ENCODE assay signal across 10 mouse cellular contexts in genomic region chr7:73394013-73394409, GRCm38 (mm10). TPM values are rescaled to one million over a fixed set of nuclear protein-coding genes. Genes with fewer than 3 reads are reported as not detected.
A peak's percentile ranks its signal among the peaks of the same experiment; 100 is the strongest.
DNase-seq lines count a peak whose midpoint lies in the region; ATAC-seq lines count a peak whose summit lies in the region.
"Had no signal": no experiment of that assay in that cellular context is flagged by ENCODE, and none has a peak within 500 bp of the region (broad histone marks: within the 10 kb centered on the region; RNA-seq: fewer than 3 reads in every experiment).

No protein-coding gene starts in this region.

- H3K36me3 ChIP-seq in kidney, embryonic 14.5 days (ENCODE audit: control insufficient read depth, insufficient read depth, low read length): no peaks in the 10 kb centered on the region
- H3K36me3 ChIP-seq in embryonic facial prominence, embryonic 12.5 days: peaks cover 7% of the 10 kb centered on the region; the same call in 1 of the 2 replicates
- H3K36me3 ChIP-seq in hindbrain, embryonic 11.5 days (ENCODE audit: control insufficient read depth, insufficient read depth, low read length): no peaks in the 10 kb centered on the region
- H3K36me3 ChIP-seq in midbrain, embryonic 12.5 days: peaks cover 14% of the 10 kb centered on the region

- no peak overlapping the region; the same call in 1 of the 2 replicates for H3K27ac ChIP-seq in kidney, embryonic 14.5 days (ENCODE audit: low read depth, low read length)
- 0 out of 2 replicates have a peak overlapping the region, but pooled peaks have one; percentile 48 for H3K27ac ChIP-seq in embryonic facial prominence, embryonic 12.5 days
- H3K27ac ChIP-seq in hindbrain, embryonic 11.5 days (ENCODE audit: low read depth, low read length): 0 out of 2 replicates have a peak overlapping the region, but pooled peaks have one; percentile 40
- H3K27ac ChIP-seq in midbrain, embryonic 12.5 days (replicated peaks): peak overlapping the region; percentile 87

- DNase-seq in kidney, postnatal 36 days: no peak
- no peak for DNase-seq in hindbrain, embryonic 11.5 days (ENCODE audit: low spot score)
- no peak for DNase-seq in layer of hippocampus, postnatal 14 days (ENCODE audit: low spot score in 2 of 2)
- DNase-seq in B cell, adult 2 months: no peak
- DNase-seq: adrenal gland, adult 8-10 months; left cerebral cortex, postnatal 4 days had no signal

- peak overlapping the region; percentile 45; the same call in 1 of the 2 replicates for H3K9ac ChIP-seq in kidney, embryonic 14.5 days (ENCODE audit: low read depth, low read length)
- H3K9ac ChIP-seq in embryonic facial prominence, embryonic 12.5 days: peak overlapping the region; percentile 34
- H3K9ac ChIP-seq in hindbrain, embryonic 11.5 days (ENCODE audit: low read depth, low read length): peak overlapping the region; percentile 49
- peak overlapping the region; percentile 97 for H3K9ac ChIP-seq in midbrain, embryonic 12.5 days (replicated peaks)

- peaks cover 33% of the 10 kb centered on the region for H3K4me1 ChIP-seq in kidney, embryonic 14.5 days (ENCODE audit: control insufficient read depth, insufficient read depth, low read length)
- peaks cover 56% of the 10 kb centered on the region for H3K4me1 ChIP-seq in embryonic facial prominence, embryonic 12.5 days
- peaks cover 29% of the 10 kb centered on the region for H3K4me1 ChIP-seq in hindbrain, embryonic 11.5 days (replicated peaks; ENCODE audit: control insufficient read depth, insufficient read depth, low read length)
- H3K4me1 ChIP-seq in midbrain, embryonic 12.5 days: peaks cover 88% of the 10 kb centered on the region

- H3K4me2 ChIP-seq in kidney, embryonic 14.5 days (replicated peaks; ENCODE audit: low read depth, low read length): peak overlapping the region; percentile 84
- H3K4me2 ChIP-seq in embryonic facial prominence, embryonic 12.5 days (replicated peaks): peak overlapping the region; percentile 71
- H3K4me2 ChIP-seq in hindbrain, embryonic 11.5 days (replicated peaks; ENCODE audit: low read depth, low read length): peak overlapping the region; percentile 79
- peak overlapping the region; percentile 86 for H3K4me2 ChIP-seq in midbrain, embryonic 12.5 days (replicated peaks)

- H3K4me3 ChIP-seq in kidney, embryonic 14.5 days (ENCODE audit: low read length): peak overlapping the region; percentile 91
- peak overlapping the region; percentile 85 for H3K4me3 ChIP-seq in embryonic facial prominence, embryonic 12.5 days
- peak overlapping the region; percentile 63 for H3K4me3 ChIP-seq in hindbrain, embryonic 11.5 days (ENCODE audit: low read depth, low read length)
- peak overlapping the region; percentile 62 for H3K4me3 ChIP-seq in midbrain, embryonic 12.5 days

- 46% methylated on average over 4 of the region's 4 CpGs for WGBS in kidney, embryonic 14.5 days
- WGBS in embryonic facial prominence, embryonic 12.5 days: 33% methylated on average over 4 of the region's 4 CpGs
- 46% methylated on average over 4 of the region's 4 CpGs for WGBS in hindbrain, embryonic 11.5 days
- WGBS in midbrain, embryonic 12.5 days: 46% methylated on average over 4 of the region's 4 CpGs

- ATAC-seq in kidney, embryonic 14.5 days (ENCODE audit: low FRiP score, low TSS enrichment): no peak
- ATAC-seq in embryonic facial prominence, embryonic 12.5 days (ENCODE audit: insufficient number of reproducible peaks, insufficient read depth, low FRiP score, low TSS enrichment): no peak
- no peak for ATAC-seq in hindbrain, embryonic 11.5 days (ENCODE audit: low FRiP score)
- ATAC-seq in midbrain, embryonic 12.5 days (ENCODE audit: low FRiP score, low read depth): no peak
- ATAC-seq in activated CD4-positive, CD25-positive, alpha-beta regulatory T cell, adult 4 months: no peak

- H3K9me3 ChIP-seq in kidney, embryonic 14.5 days (ENCODE audit: control insufficient read depth, low read length): no peaks in the 10 kb centered on the region
- no peaks in the 10 kb centered on the region for H3K9me3 ChIP-seq in embryonic facial prominence, embryonic 12.5 days
- no peaks in the 10 kb centered on the region for H3K9me3 ChIP-seq in hindbrain, embryonic 11.5 days (ENCODE audit: control insufficient read depth, low read length)
- H3K9me3 ChIP-seq in midbrain, embryonic 12.5 days: no peaks in the 10 kb centered on the region

- no peaks in the 10 kb centered on the region; the same call in 1 of the 2 replicates for H3K27me3 ChIP-seq in kidney, embryonic 14.5 days (ENCODE audit: control insufficient read depth, insufficient read depth, low read length)
- no peaks in the 10 kb centered on the region for H3K27me3 ChIP-seq in embryonic facial prominence, embryonic 12.5 days
- no peaks in the 10 kb centered on the region for H3K27me3 ChIP-seq in hindbrain, embryonic 11.5 days (ENCODE audit: control insufficient read depth, insufficient read depth, low read length)
- no peaks in the 10 kb centered on the region; the same call in 1 of the 2 replicates for H3K27me3 ChIP-seq in midbrain, embryonic 12.5 days

RNA-seq across cellular contexts. Expression of gene Rgma, which starts 18.7 kb away (rescaled TPM):
- polyA plus RNA-seq in kidney, embryonic 14.5 days (2014; fragmentation: Nextera tagmentation; extraction: Ambion mirVana): 17.3 and 18.7 TPM in 2 replicates
- polyA plus RNA-seq in embryonic facial prominence, embryonic 12.5 days (2016; fragmentation: Nextera tagmentation; extraction: Ambion mirVana): 24.3 and 28.1 TPM in 2 replicates
- 36.5 and 52.5 TPM in 2 replicates for polyA plus RNA-seq in hindbrain, embryonic 11.5 days (2014; fragmentation: Nextera tagmentation; extraction: Ambion mirVana)
- polyA plus RNA-seq in midbrain, embryonic 12.5 days (2016; fragmentation: Nextera tagmentation; extraction: Ambion mirVana): 55.7 and 62.9 TPM in 2 replicates
- not detected for polyA plus RNA-seq in activated CD4-positive, CD25-positive, alpha-beta regulatory T cell, adult 4 months (2017; shearing (Covaris generic))
- total RNA-seq in layer of hippocampus, postnatal 14 days (2021): 10 to 100 TPM; 60.2 to 66.3 TPM

Comparison
In these comparisons a context has a peak if more than half of its experiments do, and no peak if none do; other contexts are left out.
1. H3K9ac ChIP-seq: peak in every context shown above with its lines; median percentile 97 in midbrain, embryonic 12.5 days; 49 in hindbrain, embryonic 11.5 days; 45 in kidney, embryonic 14.5 days; 34 in embryonic facial prominence, embryonic 12.5 days.
2. RNA of gene Rgma, which starts 18.7 kb away (polyA plus RNA-seq): 55.7 to 62.9 TPM in midbrain, embryonic 12.5 days, 36.5 to 52.5 TPM in hindbrain, embryonic 11.5 days, 24.3 to 28.1 TPM in embryonic facial prominence, embryonic 12.5 days and 17.3 to 18.7 TPM in kidney, embryonic 14.5 days; not detected in activated CD4-positive, CD25-positive, alpha-beta regulatory T cell, adult 4 months; every median in the first group is over 10 times any median in the second.
3. Peak in every context shown above with its lines, with median percentiles within 50 percentile points of each other: H3K4me2 ChIP-seq and H3K4me3 ChIP-seq.